Mouse (Mus musculus): ENCODE results near the gene Kcns3. TPM values are rescaled to one million over a fixed set of nuclear protein-coding genes. Genes with fewer than 3 reads are reported as not detected.

The Kcns3 gene
- polyA plus RNA-seq, 1 experiment from 2014 or later = 0.38 TPM

DNA sequence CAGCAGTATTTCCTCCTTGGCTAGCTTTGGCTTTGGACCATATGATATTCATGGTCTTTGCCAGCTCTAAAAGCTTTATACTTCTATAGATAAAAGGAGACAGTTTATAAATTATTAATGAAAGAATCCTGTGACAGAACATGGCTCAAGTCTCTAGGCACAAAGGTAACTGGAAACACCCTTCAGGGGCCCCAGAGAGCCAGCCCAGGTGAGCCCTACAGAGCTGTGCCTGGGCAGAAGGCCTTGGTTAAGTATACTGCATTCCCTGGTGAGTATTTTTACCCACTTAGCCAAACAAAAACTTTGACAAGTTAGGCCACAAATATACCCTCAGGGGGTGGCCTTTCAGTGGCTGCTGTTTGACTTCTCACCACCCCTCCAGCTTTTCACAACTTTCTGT, 2.7 kb upstream of the Kcns3 start:
- Histone ChIP-seq H3K4me1 (replicated peaks) (peaks cover 3% of the 10 kb centered on the region; the same call in 1 of the 2 replicates), H3K36me3 (no peaks in the 10 kb centered on the region), H3K27me3 (replicated peaks) (peaks cover 42% of the 10 kb centered on the region), H3K9me3 (replicated peaks) (no peaks in the 10 kb centered on the region), H3K27ac (ENCODE audit: poor library complexity, severe bottlenecking) (no peak overlapping the region), H3K9ac (no peak overlapping the region), H3K4me2 (no peak overlapping the region), H3K4me3 (no peak overlapping the region)
- no peak for ATAC-seq (ENCODE audit: insufficient number of reproducible peaks, low FRiP score)

DNA sequence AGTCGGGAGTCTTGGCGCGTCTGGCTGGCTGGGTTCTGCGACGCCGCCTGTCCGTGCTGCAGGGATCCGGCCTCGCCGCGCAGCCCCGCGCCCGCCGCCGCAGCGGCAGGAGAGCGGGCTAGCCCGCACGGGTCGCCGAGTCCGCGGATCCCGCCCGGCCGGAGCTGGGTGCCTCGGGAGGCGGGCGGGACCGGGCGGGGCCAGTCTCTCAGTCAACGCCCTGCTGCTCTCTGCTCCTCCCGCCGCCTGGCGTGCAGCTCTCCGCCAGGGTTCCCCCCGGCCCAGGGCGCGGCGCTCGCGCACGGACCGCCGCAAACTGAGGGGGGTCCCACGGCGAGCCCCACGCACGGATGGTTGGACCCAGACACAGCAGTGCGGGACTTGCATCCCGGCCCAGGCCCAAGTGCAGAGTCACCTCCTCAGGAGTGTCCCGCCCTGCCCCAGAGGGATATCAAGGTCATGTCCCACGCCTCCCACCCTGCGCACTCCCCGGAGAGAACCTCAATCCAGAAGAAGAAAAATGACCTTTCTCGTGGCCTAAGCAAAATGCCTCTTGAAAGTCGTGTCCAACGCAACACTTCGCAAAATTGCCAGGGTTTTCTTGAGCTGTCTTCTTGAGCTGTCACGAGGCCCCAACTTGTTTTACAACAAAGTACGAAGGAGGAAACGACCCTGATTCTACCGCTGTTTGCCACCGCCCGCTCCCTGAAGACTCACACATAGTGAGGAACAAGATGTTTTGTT, 492 bp downstream of the Kcns3 start:
- peak; percentile 87 for ATAC-seq (ENCODE audit: insufficient number of reproducible peaks, low FRiP score)
- peak overlapping the region; percentile 58 for H3K9ac ChIP-seq
- H3K9me3 ChIP-seq (replicated peaks) = no peaks in the 10 kb centered on the region
- no peak overlapping the region for H3K27ac ChIP-seq (ENCODE audit: poor library complexity, severe bottlenecking)
- WGBS = under 1% methylated on average over 53 of the region's 66 CpGs
- H3K4me2 ChIP-seq = peak overlapping the region; percentile 93
- H3K4me3 ChIP-seq = peak overlapping the region; percentile 65
- no peaks in the 10 kb centered on the region for H3K36me3 ChIP-seq
- H3K27me3 ChIP-seq (replicated peaks) = peaks cover 57% of the 10 kb centered on the region
- peaks cover 3% of the 10 kb centered on the region; the same call in 1 of the 2 replicates for H3K4me1 ChIP-seq (replicated peaks)

DNA sequence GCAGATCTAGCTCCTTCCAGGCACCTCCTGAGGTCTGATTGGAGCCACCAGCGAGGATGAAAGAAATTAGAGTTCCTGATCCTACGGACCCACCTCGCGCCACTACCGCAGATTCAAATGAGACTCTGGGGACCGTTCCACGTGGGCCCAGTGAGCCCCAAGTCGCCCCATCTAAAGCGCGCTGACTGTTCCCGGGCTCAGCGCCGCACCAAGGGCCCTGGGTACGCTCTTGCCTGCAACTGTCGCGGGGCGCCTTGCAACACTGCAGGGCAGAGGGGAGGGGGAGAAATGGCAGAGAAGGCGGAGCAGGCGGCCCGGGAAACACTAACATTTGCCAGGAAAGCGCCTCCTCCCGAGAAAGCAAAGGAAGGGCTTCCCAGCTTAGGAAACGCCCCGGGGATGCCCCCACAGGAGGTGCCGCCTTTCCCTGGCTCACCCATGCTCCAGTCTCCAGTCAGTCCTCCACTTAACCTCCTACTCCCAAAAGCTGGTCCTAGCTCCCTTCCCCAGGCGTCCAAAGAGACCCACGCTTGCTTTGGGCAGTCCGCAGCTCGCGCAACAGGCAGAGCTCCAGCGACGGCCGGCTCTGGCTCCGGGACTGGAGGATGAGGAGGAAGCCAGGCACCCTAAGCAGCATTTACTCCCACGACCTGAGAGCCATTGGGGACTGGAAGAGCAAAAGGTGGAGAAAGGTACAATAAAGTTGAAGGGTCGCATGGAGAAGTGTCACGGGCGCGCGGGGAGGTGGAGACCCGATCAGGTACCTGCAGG, 1.2 kb downstream of the Kcns3 start:
- Histone ChIP-seq H3K4me3 (peak overlapping the region; percentile 65), H3K27ac (ENCODE audit: poor library complexity, severe bottlenecking) (no peak overlapping the region), H3K9me3 (replicated peaks) (no peaks in the 10 kb centered on the region), H3K27me3 (replicated peaks) (peaks cover 57% of the 10 kb centered on the region), H3K9ac (peak overlapping the region; percentile 58), H3K36me3 (no peaks in the 10 kb centered on the region), H3K4me2 (peak overlapping the region; percentile 93), H3K4me1 (replicated peaks) (peaks cover 3% of the 10 kb centered on the region; the same call in 1 of the 2 replicates)
- under 1% methylated on average over 41 of the region's 41 CpGs for WGBS
- peak; percentile 59 for ATAC-seq (ENCODE audit: insufficient number of reproducible peaks, low FRiP score)

DNA sequence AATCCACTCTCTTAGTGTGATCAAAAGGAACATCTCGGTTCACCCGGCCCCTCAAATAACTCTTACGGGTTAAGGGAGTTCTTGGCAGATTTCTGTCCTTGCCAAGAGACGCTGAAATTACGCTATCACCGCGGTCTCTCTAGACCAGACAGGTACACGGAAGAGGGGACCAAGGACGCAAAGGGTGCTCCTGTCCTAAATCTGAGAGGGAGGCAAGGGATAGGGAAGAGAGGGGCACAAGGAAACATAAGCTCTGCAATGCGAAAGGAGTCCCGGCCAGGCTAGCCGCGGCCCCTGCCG, 1.8 kb downstream of the Kcns3 start:
- no peak overlapping the region for H3K9ac ChIP-seq
- no peak for ATAC-seq (ENCODE audit: insufficient number of reproducible peaks, low FRiP score)

DNA sequence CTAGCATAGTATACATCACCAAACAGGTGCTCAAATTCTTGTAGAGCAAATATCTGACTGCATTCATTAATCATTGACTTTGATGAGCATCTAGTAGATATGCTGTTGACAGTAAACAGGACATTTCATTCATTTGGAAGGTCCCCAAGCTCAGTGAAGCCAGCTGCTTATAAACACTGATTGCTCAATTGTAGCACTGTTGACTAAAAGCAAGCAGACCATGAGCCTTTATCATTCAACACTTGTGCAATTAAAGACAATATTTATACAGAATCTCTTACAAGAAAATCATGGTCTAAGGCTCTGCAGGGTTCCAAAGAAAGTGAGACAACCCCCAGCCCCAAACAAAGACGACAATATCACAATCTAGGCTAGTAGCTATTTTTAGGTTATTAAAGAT, 6.0 kb downstream of the Kcns3 start:
- Histone ChIP-seq H3K4me1 (replicated peaks) (no peaks in the 10 kb centered on the region; the same call in 1 of the 2 replicates), H3K27ac (ENCODE audit: poor library complexity, severe bottlenecking) (no peak overlapping the region), H3K36me3 (no peaks in the 10 kb centered on the region), H3K4me3 (no peak overlapping the region), H3K27me3 (replicated peaks) (peaks cover 27% of the 10 kb centered on the region), H3K4me2 (no peak overlapping the region), H3K9me3 (replicated peaks) (no peaks in the 10 kb centered on the region), H3K9ac (no peak overlapping the region)
- no peak for ATAC-seq (ENCODE audit: insufficient number of reproducible peaks, low FRiP score)
- 62% methylated on average over 1 of the region's 1 CpGs for WGBS

More for the DNA sequence above, 1.8 kb downstream of the Kcns3 start:
- Histone ChIP-seq H3K4me3 (peak overlapping the region; percentile 65), H3K4me2 (peak overlapping the region; percentile 93), H3K27ac (ENCODE audit: poor library complexity, severe bottlenecking) (no peak overlapping the region), H3K36me3 (no peaks in the 10 kb centered on the region), H3K9me3 (replicated peaks) (no peaks in the 10 kb centered on the region), H3K4me1 (replicated peaks) (peaks cover 3% of the 10 kb centered on the region; the same call in 1 of the 2 replicates), H3K27me3 (replicated peaks) (peaks cover 57% of the 10 kb centered on the region)
- WGBS = 2% methylated on average over 14 of the region's 14 CpGs

DNA sequence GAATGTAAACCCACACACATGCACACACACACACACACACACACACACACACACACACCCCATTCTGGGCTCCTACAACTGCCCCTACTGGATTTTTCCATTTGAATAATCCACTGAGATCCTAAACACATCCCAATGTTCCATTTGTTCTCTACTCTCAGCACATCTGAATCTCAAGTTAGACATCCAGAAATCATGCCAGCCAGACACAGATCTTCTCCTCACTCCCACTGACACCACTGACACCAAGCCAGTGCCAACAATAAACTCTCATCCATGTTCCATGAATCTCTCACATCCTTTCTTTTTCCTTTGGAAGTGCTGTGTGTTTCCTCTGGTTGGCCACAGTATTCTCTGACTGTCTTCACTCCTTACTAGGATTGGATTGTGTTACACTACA, 18.4 kb downstream of the Kcns3 start:
- no peaks in the 10 kb centered on the region for H3K36me3 ChIP-seq
- no peak overlapping the region for H3K4me2 ChIP-seq
- H3K4me3 ChIP-seq = no peak overlapping the region
- H3K27me3 ChIP-seq (replicated peaks) = no peaks in the 10 kb centered on the region
- no peak for ATAC-seq (ENCODE audit: insufficient number of reproducible peaks, low FRiP score)
- H3K9me3 ChIP-seq (replicated peaks) = no peaks in the 10 kb centered on the region
- H3K27ac ChIP-seq (ENCODE audit: poor library complexity, severe bottlenecking) = no peak overlapping the region
- no peaks in the 10 kb centered on the region for H3K4me1 ChIP-seq (replicated peaks)
- no peak overlapping the region for H3K9ac ChIP-seq

DNA sequence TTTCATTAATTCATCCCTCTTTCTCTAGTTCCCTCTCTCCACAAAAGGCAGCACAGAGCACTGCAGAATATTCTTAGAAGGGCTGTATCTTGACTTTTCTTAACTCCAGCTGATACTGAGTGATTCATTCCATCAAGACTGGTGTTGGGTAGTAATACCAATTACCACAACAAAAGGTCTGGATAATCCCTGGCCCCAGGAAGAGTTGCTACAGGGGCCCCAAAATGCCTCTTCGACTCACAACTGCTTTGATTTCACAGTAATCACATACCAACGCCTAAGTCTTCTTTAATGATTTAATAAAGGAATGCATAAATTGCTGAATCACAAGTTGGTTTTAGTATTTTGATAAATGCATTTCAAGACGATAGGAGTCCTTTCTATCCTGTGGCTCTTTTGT, 21.7 kb downstream of the Kcns3 start:
- Histone ChIP-seq H3K4me2 (no peak overlapping the region), H3K27ac (ENCODE audit: poor library complexity, severe bottlenecking) (no peak overlapping the region), H3K9me3 (replicated peaks) (no peaks in the 10 kb centered on the region), H3K4me1 (replicated peaks) (no peaks in the 10 kb centered on the region; the same call in 1 of the 2 replicates), H3K27me3 (replicated peaks) (no peaks in the 10 kb centered on the region), H3K9ac (no peak overlapping the region), H3K36me3 (no peaks in the 10 kb centered on the region), H3K4me3 (no peak overlapping the region)
- 43% methylated on average over 3 of the region's 3 CpGs for WGBS
- no peak for ATAC-seq (ENCODE audit: insufficient number of reproducible peaks, low FRiP score)

DNA sequence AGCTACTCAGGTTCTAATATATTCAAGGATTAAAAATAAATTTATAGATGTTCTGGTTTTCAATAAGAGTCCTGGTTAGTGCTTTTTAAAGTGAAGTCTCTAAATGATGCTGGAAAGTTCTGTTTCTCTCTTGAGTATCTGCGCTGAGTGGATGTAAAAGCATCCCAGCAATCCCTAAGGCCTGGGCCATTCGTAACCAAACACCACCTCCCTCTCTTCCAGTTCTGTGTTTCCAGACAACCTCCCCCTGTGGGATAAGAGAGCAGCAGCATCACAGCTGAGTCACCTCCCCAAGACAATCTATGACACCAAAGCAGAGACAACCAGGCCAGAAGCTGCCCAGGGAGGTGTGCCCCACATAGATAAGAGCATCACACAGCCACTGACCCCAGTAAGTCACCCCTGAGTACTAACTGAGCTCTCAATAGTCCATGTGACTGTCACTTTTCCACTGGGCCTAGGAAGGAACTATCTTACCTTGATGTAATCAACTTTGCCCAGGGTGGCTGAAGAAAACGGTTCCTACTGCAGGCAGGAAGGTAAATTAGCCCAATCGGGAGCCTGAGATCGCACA, 24.6 kb downstream of the Kcns3 start:
- H3K27ac ChIP-seq (ENCODE audit: poor library complexity, severe bottlenecking) = no peak overlapping the region
- H3K36me3 ChIP-seq = no peaks in the 10 kb centered on the region
- ATAC-seq (ENCODE audit: insufficient number of reproducible peaks, low FRiP score) = peak; percentile 94

DNA sequence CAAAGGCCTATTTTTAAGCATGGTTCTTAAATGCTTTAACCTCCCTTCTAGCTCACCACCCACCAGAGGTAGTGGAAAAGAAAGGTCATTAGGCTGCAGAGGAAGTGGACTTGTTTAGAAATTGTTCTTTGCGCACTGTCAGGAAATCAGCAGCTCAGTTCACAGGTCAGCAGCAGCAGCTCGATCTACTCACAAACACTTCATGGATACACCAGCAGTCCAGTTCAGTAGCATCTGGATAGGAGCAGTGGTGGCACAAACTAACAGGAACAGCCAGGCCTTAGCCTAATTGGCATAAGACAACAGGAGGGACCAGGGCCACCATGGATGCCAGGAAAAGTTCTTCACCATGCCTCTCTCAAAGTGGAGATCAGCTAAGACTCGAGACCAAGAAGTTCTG, 49.3 kb downstream of the Kcns3 start:
- no peaks in the 10 kb centered on the region for H3K9me3 ChIP-seq (replicated peaks)
- no peaks in the 10 kb centered on the region for H3K36me3 ChIP-seq
- H3K27ac ChIP-seq (ENCODE audit: poor library complexity, severe bottlenecking) = no peak overlapping the region
- no peak overlapping the region for H3K4me3 ChIP-seq
- H3K4me2 ChIP-seq = no peak overlapping the region
- no peak overlapping the region for H3K9ac ChIP-seq
- no peak for ATAC-seq (ENCODE audit: insufficient number of reproducible peaks, low FRiP score)
- WGBS = 73% methylated on average over 3 of the region's 3 CpGs
- H3K27me3 ChIP-seq (replicated peaks) = no peaks in the 10 kb centered on the region
- no peaks in the 10 kb centered on the region for H3K4me1 ChIP-seq (replicated peaks)

More for the DNA sequence above, 24.6 kb downstream of the Kcns3 start:
- Histone ChIP-seq H3K4me3 (no peak overlapping the region), H3K4me2 (no peak overlapping the region), H3K4me1 (replicated peaks) (no peaks in the 10 kb centered on the region; the same call in 1 of the 2 replicates), H3K9me3 (replicated peaks) (no peaks in the 10 kb centered on the region), H3K27me3 (replicated peaks) (no peaks in the 10 kb centered on the region), H3K9ac (no peak overlapping the region)
- 23% methylated on average over 5 of the region's 5 CpGs for WGBS

DNA sequence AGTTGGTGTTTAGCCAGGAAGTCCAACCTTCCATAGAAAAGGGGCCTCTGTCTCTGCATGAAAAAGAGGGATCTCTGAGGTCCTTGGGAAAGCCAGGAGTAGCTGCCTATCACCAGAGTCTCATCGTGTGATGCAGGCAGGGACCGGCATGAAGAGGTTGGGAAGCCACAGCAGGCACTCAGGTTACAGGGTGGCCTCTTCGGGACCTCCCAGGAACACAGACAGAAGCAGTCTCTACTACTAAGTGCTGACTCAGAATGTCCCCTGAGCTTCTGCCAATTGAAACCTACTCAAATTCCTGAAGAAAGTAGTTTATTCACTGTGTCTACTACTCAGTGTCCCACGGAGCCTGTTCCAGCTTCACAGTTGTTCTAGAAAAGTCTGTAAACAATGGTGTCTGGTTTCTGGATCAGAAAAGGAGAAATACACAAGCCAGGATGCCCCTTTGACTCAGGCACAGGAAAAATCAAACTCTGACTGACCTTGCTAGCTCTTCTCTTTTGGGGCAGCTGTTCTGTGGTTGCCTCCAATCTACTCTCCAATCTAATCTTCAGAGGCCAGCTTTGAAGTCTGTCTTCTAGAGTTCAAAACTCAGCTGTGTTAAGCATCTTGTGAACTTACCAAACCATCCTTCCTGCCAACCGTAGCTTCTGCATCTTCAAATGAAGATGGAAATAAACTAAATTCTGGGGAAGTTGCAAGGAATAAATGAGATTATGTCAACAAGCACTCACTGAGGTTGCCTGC, 62.1 kb downstream of the Kcns3 start:
- no peak for ATAC-seq (ENCODE audit: insufficient number of reproducible peaks, low FRiP score)
- Histone ChIP-seq H3K9me3 (replicated peaks) (no peaks in the 10 kb centered on the region), H3K4me3 (no peak overlapping the region), H3K27ac (ENCODE audit: poor library complexity, severe bottlenecking) (no peak overlapping the region), H3K27me3 (replicated peaks) (no peaks in the 10 kb centered on the region), H3K4me1 (replicated peaks) (no peaks in the 10 kb centered on the region), H3K9ac (no peak overlapping the region), H3K4me2 (no peak overlapping the region), H3K36me3 (no peaks in the 10 kb centered on the region)
- 48% methylated on average over 5 of the region's 5 CpGs for WGBS

DNA sequence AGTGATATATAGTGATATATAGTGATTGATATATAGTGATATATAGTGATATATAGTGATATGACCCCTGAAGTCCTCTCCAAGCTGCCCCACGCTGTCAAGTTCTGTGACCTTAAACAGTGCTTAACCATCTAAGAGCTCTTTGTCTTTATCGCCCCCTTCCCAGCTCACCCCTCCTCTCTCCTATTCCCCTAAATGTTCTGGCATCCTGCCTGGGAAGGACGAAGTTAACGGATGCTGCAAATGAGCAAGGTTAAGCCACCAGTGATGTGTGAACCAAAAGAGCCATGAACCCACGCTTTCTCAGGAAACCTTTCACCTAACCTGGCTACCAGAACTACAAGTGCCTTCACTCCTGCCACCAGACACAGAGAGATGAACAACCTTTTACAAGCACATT, 64.0 kb downstream of the Kcns3 start:
- Histone ChIP-seq H3K4me3 (no peak overlapping the region), H3K4me2 (no peak overlapping the region), H3K9ac (no peak overlapping the region), H3K36me3 (no peaks in the 10 kb centered on the region), H3K27ac (ENCODE audit: poor library complexity, severe bottlenecking) (no peak overlapping the region), H3K9me3 (replicated peaks) (no peaks in the 10 kb centered on the region), H3K4me1 (replicated peaks) (no peaks in the 10 kb centered on the region), H3K27me3 (replicated peaks) (no peaks in the 10 kb centered on the region)
- 67% methylated on average over 5 of the region's 5 CpGs for WGBS
- ATAC-seq (ENCODE audit: insufficient number of reproducible peaks, low FRiP score) = no peak
